Mouse (Mus musculus) hindbrain, postnatal 0 days (tissue): Measurements from ENCODE around the gene Pcolce2. TPM values are rescaled to one million over a fixed set of nuclear protein-coding genes. Genes with fewer than 3 reads are reported as not detected.
A peak's percentile ranks its signal among the peaks of the same experiment; 100 is the strongest.

ENCODE experiments used
- ATAC-seq: fragments of 200-750 bp; cut with Nextera tagmentation; 2 replicates; pipeline ENCODE4 v1.8.0; 2017; ENCODE audit warnings: mild to moderate bottlenecking, moderate TSS enrichment, moderate library complexity
- DNase-seq: peaks from one replicate; pipeline ENCODE4 v3.0.0-alpha.2; 2015; ENCODE audit warnings: low spot score
- H3K27ac ChIP-seq: fragments of 300-500 bp; sonication (generic); 2 replicates; pipeline ENCODE4 v1.5.1; 2014; ENCODE audit warnings: mild to moderate bottlenecking
- H3K27me3 ChIP-seq: fragments of 300-500 bp; sonication (generic); 2 replicates; pipeline ENCODE4 v1.6.1; 2014; ENCODE audit warnings: low read length, mixed read lengths; ENCODE audit not compliant: insufficient read depth
- H3K36me3 ChIP-seq: fragments of 300-500 bp; sonication (generic); 2 replicates; pipeline ENCODE4 v1.6.1; 2014; ENCODE audit warnings: low read length, mixed read lengths; ENCODE audit not compliant: insufficient read depth
- H3K4me1 ChIP-seq: fragments of 300-500 bp; sonication (generic); 2 replicates; pipeline ENCODE4 v1.6.1; 2014; ENCODE audit warnings: antibody characterized with exemption, low read length, mixed read lengths; ENCODE audit not compliant: insufficient read depth
- H3K4me2 ChIP-seq: fragments of 300-500 bp; sonication (generic); 2 replicates; pipeline ENCODE4 v1.6.1; 2014; ENCODE audit warnings: low read depth, mild to moderate bottlenecking, low read length, moderate library complexity, mixed read lengths
- H3K4me3 ChIP-seq: fragments of 300-500 bp; sonication (generic); 2 replicates; pipeline ENCODE4 v1.5.1; 2014; ENCODE audit warnings: low read length
- H3K9ac ChIP-seq: fragments of 300-500 bp; sonication (generic); replicated peaks from 2 replicates; pipeline ENCODE4 v1.6.1; 2014; ENCODE audit warnings: mild to moderate bottlenecking, low read length, moderate library complexity, mixed read lengths
- H3K9me3 ChIP-seq: fragments of 300-500 bp; sonication (generic); 2 replicates; pipeline ENCODE4 v1.6.1; 2016; ENCODE audit warnings: low read length, mixed read lengths
- CTCF ChIP-seq: IDR thresholded peaks from 2 replicates; pipeline ENCODE4 v1.5.1; 2016; ENCODE audit warnings: antibody characterized with exemption, control low read depth, low read depth
- WGBS: fragments of 180-500 bp; shearing (Covaris S2); extraction: QIAGEN DNeasy Blood & Tissue Kit; methylation state at CpG from one replicate; pipeline ENCODE4 v1.1.7; 2014; 5-methylcytosine and 5-hydroxymethylcytosine counted together
- polyA plus RNA-seq: library from polyadenylated mRNA; unstranded; fragments of >200 nt; fragmentation: Nextera tagmentation; extraction: Ambion mirVana; gene quantifications from 2 replicates; pipeline ENCODE4 v1.2.1, GENCODE M21; 2015
- total RNA-seq: library from RNA; depleted of rRNA; stranded (reverse); fragments of >200 nt; gene quantifications from 2 replicates; pipeline ENCODE4 v1.2.3, GENCODE M21; 2014

Gene Pcolce2
- total and polyA plus RNA-seq, 2 experiments from 2014 or later = 2.4 to 2.5 TPM

- WGBS = 45% methylated on average over 4 of the region's 4 CpGs
- no peaks in the 10 kb centered on the region for H3K27me3 ChIP-seq
- H3K36me3 ChIP-seq = no peaks in the 10 kb centered on the region
- no peak overlapping the region for H3K27ac ChIP-seq
- H3K4me3 ChIP-seq = no peak overlapping the region
- DNase-seq = no peak
- H3K9ac ChIP-seq = no peak overlapping the region
- H3K4me1 ChIP-seq = no peaks in the 10 kb centered on the region
- H3K9me3 ChIP-seq = no peaks in the 10 kb centered on the region
- no peak for ATAC-seq
- TF ChIP-seq CTCF = no peak
- no peak overlapping the region for H3K4me2 ChIP-seq
These were observed 61.9 kb downstream of the Pcolce2 start for GRCm38 (mm10) chr9:95699273-95699672.

- ATAC-seq (no peak), DNase-seq (no peak)
- Histone ChIP-seq H3K9me3 (no peaks in the 10 kb centered on the region), H3K27me3 (no peaks in the 10 kb centered on the region), H3K9ac (no peak overlapping the region), H3K4me2 (no peak overlapping the region), H3K27ac (no peak overlapping the region), H3K4me1 (no peaks in the 10 kb centered on the region), H3K36me3 (peaks cover 3% of the 10 kb centered on the region; the same call in 1 of the 2 replicates), H3K4me3 (no peak overlapping the region)
- 84% methylated on average over 3 of the region's 3 CpGs for WGBS
- TF ChIP-seq CTCF = no peak
These were observed 66.7 kb downstream of the Pcolce2 start for GRCm38 (mm10) chr9:95704078-95704477.

- H3K9ac ChIP-seq = no peak overlapping the region
- H3K27ac ChIP-seq = no peak overlapping the region
- no peaks in the 10 kb centered on the region for H3K27me3 ChIP-seq
- 89% methylated on average over 5 of the region's 5 CpGs for WGBS
- ATAC-seq (no peak), DNase-seq (no peak)
- no peaks in the 10 kb centered on the region for H3K4me1 ChIP-seq
- TF ChIP-seq CTCF = no peak
- H3K36me3 ChIP-seq = peaks cover 9% of the 10 kb centered on the region; the same call in 1 of the 2 replicates
- H3K4me2 ChIP-seq = no peak overlapping the region
- no peak overlapping the region for H3K4me3 ChIP-seq
- H3K9me3 ChIP-seq = no peaks in the 10 kb centered on the region
These were observed 68.0 kb downstream of the Pcolce2 start for GRCm38 (mm10) chr9:95705371-95705770.

GRCm38 (mm10) chr9:95708943-95709342 lies 71.5 kb downstream of the Pcolce2 start:
- ATAC-seq (0 out of 2 replicates have a peak, but pooled peaks have one; percentile 29), DNase-seq (no peak)
- Histone ChIP-seq H3K4me2 (no peak overlapping the region), H3K36me3 (peaks cover 9% of the 10 kb centered on the region; the same call in 1 of the 2 replicates), H3K27ac (no peak overlapping the region), H3K4me1 (no peaks in the 10 kb centered on the region), H3K4me3 (no peak overlapping the region), H3K27me3 (no peaks in the 10 kb centered on the region), H3K9ac (no peak overlapping the region), H3K9me3 (no peaks in the 10 kb centered on the region)
- peak; percentile 39 for TF ChIP-seq CTCF

- Histone ChIP-seq H3K36me3 (peaks cover 17% of the 10 kb centered on the region; the same call in 1 of the 2 replicates), H3K9me3 (no peaks in the 10 kb centered on the region), H3K27me3 (no peaks in the 10 kb centered on the region), H3K4me3 (no peak overlapping the region), H3K9ac (no peak overlapping the region), H3K4me1 (no peaks in the 10 kb centered on the region), H3K27ac (no peak overlapping the region), H3K4me2 (no peak overlapping the region)
- ATAC-seq (no peak), DNase-seq (peak; percentile 13)
- WGBS = 33% methylated on average over 8 of the region's 8 CpGs
- no peak for TF ChIP-seq CTCF
These were observed 75.2 kb downstream of the Pcolce2 start for GRCm38 (mm10) chr9:95712574-95712973.

- Histone ChIP-seq H3K4me3 (no peak overlapping the region), H3K27ac (no peak overlapping the region)
- ATAC-seq = no peak
These were observed 98.8 kb downstream of the Pcolce2 start for GRCm38 (mm10) chr9:95736238-95736637.

GRCm38 (mm10) chr9:95744845-95745613 lies 107.6 kb downstream of the Pcolce2 start:
- TF ChIP-seq CTCF = no peak
- H3K27ac ChIP-seq = no peak overlapping the region
- H3K36me3 ChIP-seq = no peaks in the 10 kb centered on the region
- H3K9ac ChIP-seq = no peak overlapping the region
- H3K27me3 ChIP-seq = no peaks in the 10 kb centered on the region
- 58% methylated on average over 7 of the region's 7 CpGs for WGBS
- 0 out of 2 replicates have a peak overlapping the region, but pooled peaks have one; percentile 3 for H3K4me2 ChIP-seq
- DNase-seq (peak; percentile 29), ATAC-seq (peak; percentile 18; the same call in 1 of the 2 replicates)
- H3K9me3 ChIP-seq = no peaks in the 10 kb centered on the region
- peaks cover 6% of the 10 kb centered on the region; the same call in 1 of the 2 replicates for H3K4me1 ChIP-seq
- H3K4me3 ChIP-seq = no peak overlapping the region

More at GRCm38 (mm10) chr9:95736238-95736637, 98.8 kb downstream of the Pcolce2 start:
- TF ChIP-seq CTCF = peak; percentile 48
- Histone ChIP-seq H3K27me3 (no peaks in the 10 kb centered on the region), H3K4me1 (no peaks in the 10 kb centered on the region), H3K36me3 (peaks cover 7% of the 10 kb centered on the region), H3K9ac (no peak overlapping the region), H3K4me2 (no peak overlapping the region), H3K9me3 (no peaks in the 10 kb centered on the region)
- no peak for DNase-seq
